Mouse (Mus musculus): ENCODE data around the gene Tcte3. TPM values are rescaled to one million over a fixed set of nuclear protein-coding genes. Genes with fewer than 3 reads are reported as not detected.
"Not testable (repeated sequence)": the region's sequence is repeated elsewhere in the genome, so short reads cannot be mapped to it uniquely, and the experiment has no call there.

The Tcte3 gene
- total and polyA plus RNA-seq, 3 experiments: 0.62 to 1.7 TPM; not detected in 1

DNA sequence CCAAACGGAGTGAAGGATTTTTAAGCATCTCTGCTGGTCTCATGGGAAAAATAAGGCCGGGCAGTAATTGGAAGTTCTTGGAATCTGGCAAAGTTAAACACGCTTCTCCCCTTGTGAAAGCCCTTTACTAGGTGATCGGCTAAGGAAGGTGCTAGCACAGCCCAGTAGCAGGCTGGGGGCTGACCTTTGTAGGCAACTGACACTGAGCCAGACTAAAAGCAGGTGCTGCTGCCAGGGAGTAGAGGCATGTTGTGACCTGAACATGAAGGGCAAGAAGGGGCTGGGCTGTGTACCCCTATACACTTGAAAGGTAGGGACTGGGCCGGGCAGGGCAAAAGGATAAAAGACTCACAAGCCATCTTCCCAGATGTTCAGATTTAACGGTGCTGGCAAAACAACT, 19.1 kb upstream of the Tcte3 start:
- Histone ChIP-seq H3K4me3 (ENCODE audit: low read depth, low read length) (no peak overlapping the region), H3K4me1 (ENCODE audit: insufficient read depth, low read depth, low read length) (no peaks in the 10 kb centered on the region), H3K36me3 (replicated peaks) (peaks cover 98% of the 10 kb centered on the region), H3K27me3 (ENCODE audit: insufficient read depth, low read length) (no peaks in the 10 kb centered on the region), H3K9me3 (replicated peaks) (no peaks in the 10 kb centered on the region)
- ATAC-seq (ENCODE audit: extremely low read depth, insufficient number of reproducible peaks, low FRiP score, poor library complexity, severe bottlenecking) (no peak), DNase-seq (ENCODE audit: low spot score) (no peak)
- TF ChIP-seq GATA1 (IDR thresholded peaks at IDR 0.05; ENCODE audit: borderline replicate concordance, low read length): no peak
- no peak for TF ChIP-seq GATA2 (IDR thresholded peaks at IDR 0.05; ENCODE audit: borderline replicate concordance, low read depth, low read length)
- TF ChIP-seq POLR2AphosphoS5 (IDR thresholded peaks at IDR 0.05; ENCODE audit: insufficient replicate concordance, low read depth, low read length): no peak
- no peak for TF ChIP-seq CTCF (IDR thresholded peaks at IDR 0.05; ENCODE audit: low read depth, low read length)
- TF ChIP-seq TAL1 (conservative IDR thresholded peaks at IDR 0.05; ENCODE audit: low read depth, low read length): no peak

- Histone ChIP-seq H3K4me1 (ENCODE audit: insufficient read depth, low read depth, low read length) (no peaks in the 10 kb centered on the region), H3K9me3 (replicated peaks) (no peaks in the 10 kb centered on the region), H3K36me3 (replicated peaks) (peaks cover 94% of the 10 kb centered on the region), H3K27me3 (ENCODE audit: insufficient read depth, low read length) (no peaks in the 10 kb centered on the region), H3K4me3 (ENCODE audit: low read depth, low read length) (no peak overlapping the region)
- ATAC-seq (ENCODE audit: extremely low read depth, insufficient number of reproducible peaks, low FRiP score, poor library complexity, severe bottlenecking): no peak
- DNase-seq (ENCODE audit: low spot score): no peak
- no peak for TF ChIP-seq CTCF (IDR thresholded peaks at IDR 0.05; ENCODE audit: low read depth, low read length)
- no peak for TF ChIP-seq TAL1 (conservative IDR thresholded peaks at IDR 0.05; ENCODE audit: low read depth, low read length)
- no peak for TF ChIP-seq POLR2AphosphoS5 (IDR thresholded peaks at IDR 0.05; ENCODE audit: insufficient replicate concordance, low read depth, low read length)
- no peak for TF ChIP-seq GATA2 (IDR thresholded peaks at IDR 0.05; ENCODE audit: borderline replicate concordance, low read depth, low read length)
- TF ChIP-seq GATA1 (IDR thresholded peaks at IDR 0.05; ENCODE audit: borderline replicate concordance, low read length): no peak
Observed at GRCm38 (mm10) chr17:15059646-15060045, 18.4 kb upstream of the Tcte3 start.

DNA sequence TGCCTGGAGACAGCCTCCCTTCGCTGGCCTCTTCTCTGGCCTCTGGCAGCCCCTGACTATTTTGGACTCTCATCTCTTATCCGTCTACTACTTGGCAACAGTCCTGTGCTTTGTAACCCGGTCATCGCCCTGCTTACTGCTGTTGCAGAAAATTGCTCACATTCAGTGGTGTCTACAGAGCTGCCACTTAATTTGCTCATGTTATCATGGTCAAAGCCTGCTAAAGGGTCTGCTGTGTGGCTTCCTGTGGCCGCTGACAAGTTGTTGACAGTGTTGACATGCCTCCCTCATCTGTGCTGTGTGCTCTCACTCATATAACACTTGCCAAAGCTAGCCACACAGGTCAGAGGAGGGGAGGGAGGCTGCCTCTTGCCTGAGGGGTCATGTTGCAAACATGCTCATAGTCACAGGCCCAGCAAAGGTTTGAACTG, 16.9 kb upstream of the Tcte3 start:
- Histone ChIP-seq H3K9me3 (replicated peaks) (no peaks in the 10 kb centered on the region), H3K4me1 (ENCODE audit: insufficient read depth, low read depth, low read length) (no peaks in the 10 kb centered on the region), H3K27me3 (ENCODE audit: insufficient read depth, low read length) (no peaks in the 10 kb centered on the region), H3K4me3 (ENCODE audit: low read depth, low read length) (no peak overlapping the region), H3K36me3 (replicated peaks) (peaks cover 80% of the 10 kb centered on the region)
- DNase-seq (ENCODE audit: low spot score) (no peak), ATAC-seq (ENCODE audit: extremely low read depth, insufficient number of reproducible peaks, low FRiP score, poor library complexity, severe bottlenecking) (no peak)
- TF ChIP-seq GATA2 (IDR thresholded peaks at IDR 0.05; ENCODE audit: borderline replicate concordance, low read depth, low read length) (no peak), POLR2AphosphoS5 (IDR thresholded peaks at IDR 0.05; ENCODE audit: insufficient replicate concordance, low read depth, low read length) (no peak), TAL1 (conservative IDR thresholded peaks at IDR 0.05; ENCODE audit: low read depth, low read length) (no peak), CTCF (IDR thresholded peaks at IDR 0.05; ENCODE audit: low read depth, low read length) (no peak), GATA1 (IDR thresholded peaks at IDR 0.05; ENCODE audit: borderline replicate concordance, low read length) (no peak)

DNA sequence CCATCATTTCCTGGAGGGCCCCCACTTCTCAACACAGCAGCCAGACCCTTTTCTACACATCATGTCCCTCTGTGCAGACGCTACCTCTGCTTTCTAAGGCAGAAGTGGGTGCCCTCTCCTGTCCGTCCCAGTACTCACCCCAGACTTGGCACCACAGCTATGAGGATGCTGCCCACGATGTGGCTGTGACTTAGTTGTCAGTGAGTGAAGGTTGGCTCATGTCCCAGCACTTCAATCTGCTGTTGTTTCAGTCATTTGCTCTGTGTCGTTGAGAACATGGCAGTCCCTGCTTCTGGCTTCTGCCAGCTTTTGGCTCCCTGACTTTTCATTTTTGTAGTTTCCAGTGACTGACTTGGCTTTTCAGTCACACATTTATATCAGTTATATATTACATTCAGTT, 14.6 kb upstream of the Tcte3 start:
- Histone ChIP-seq H3K36me3 (replicated peaks) (peaks cover 57% of the 10 kb centered on the region), H3K4me1 (ENCODE audit: insufficient read depth, low read depth, low read length) (no peaks in the 10 kb centered on the region), H3K27me3 (ENCODE audit: insufficient read depth, low read length) (no peaks in the 10 kb centered on the region), H3K9me3 (replicated peaks) (no peaks in the 10 kb centered on the region), H3K4me3 (ENCODE audit: low read depth, low read length) (no peak overlapping the region)
- TF ChIP-seq POLR2AphosphoS5 (IDR thresholded peaks at IDR 0.05; ENCODE audit: insufficient replicate concordance, low read depth, low read length) (no peak), TAL1 (conservative IDR thresholded peaks at IDR 0.05; ENCODE audit: low read depth, low read length) (no peak), GATA1 (IDR thresholded peaks at IDR 0.05; ENCODE audit: borderline replicate concordance, low read length) (no peak), GATA2 (IDR thresholded peaks at IDR 0.05; ENCODE audit: borderline replicate concordance, low read depth, low read length) (no peak), CTCF (IDR thresholded peaks at IDR 0.05; ENCODE audit: low read depth, low read length) (no peak)
- DNase-seq (ENCODE audit: low spot score) (no peak), ATAC-seq (ENCODE audit: extremely low read depth, insufficient number of reproducible peaks, low FRiP score, poor library complexity, severe bottlenecking) (no peak)

DNA sequence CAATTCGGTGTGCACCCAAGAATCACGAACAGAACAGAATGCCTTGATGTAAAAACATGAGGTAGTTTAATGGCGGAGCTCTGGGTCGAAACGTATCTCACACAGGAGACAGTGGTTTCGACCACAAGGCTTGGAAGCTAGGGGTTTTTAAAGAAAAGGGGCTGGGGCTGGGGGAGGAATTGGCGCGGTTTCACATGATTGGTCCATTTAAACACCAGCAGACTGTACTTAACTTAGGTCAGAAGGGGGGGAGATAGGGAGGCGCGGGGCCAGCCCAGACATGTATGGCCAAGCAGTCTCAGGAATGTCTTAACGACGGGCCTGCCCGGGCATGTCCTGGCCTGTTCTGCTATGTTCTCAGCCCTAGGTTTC, 12.5 kb upstream of the Tcte3 start:
- H3K27me3 ChIP-seq (ENCODE audit: insufficient read depth, low read length); DNase-seq (ENCODE audit: low spot score); ATAC-seq (ENCODE audit: extremely low read depth, insufficient number of reproducible peaks, low FRiP score, poor library complexity, severe bottlenecking); H3K4me1 ChIP-seq (ENCODE audit: insufficient read depth, low read depth, low read length); H3K9me3 ChIP-seq (replicated peaks); H3K4me3 ChIP-seq (ENCODE audit: low read depth, low read length): not testable (repeated sequence)
- peaks cover 37% of the 10 kb centered on the region for H3K36me3 ChIP-seq (replicated peaks)

GRCm38 (mm10) chr17:15053183-15053828, 12.0 kb upstream of the Tcte3 start:
- peaks cover 32% of the 10 kb centered on the region for H3K36me3 ChIP-seq (replicated peaks)
- ATAC-seq (ENCODE audit: extremely low read depth, insufficient number of reproducible peaks, low FRiP score, poor library complexity, severe bottlenecking): peak; percentile 37
- not testable (repeated sequence) for H3K4me3 ChIP-seq (ENCODE audit: low read depth, low read length); H3K4me1 ChIP-seq (ENCODE audit: insufficient read depth, low read depth, low read length); H3K9me3 ChIP-seq (replicated peaks); H3K27me3 ChIP-seq (ENCODE audit: insufficient read depth, low read length); DNase-seq (ENCODE audit: low spot score)

GRCm38 (mm10) chr17:15052766-15053165, 11.5 kb upstream of the Tcte3 start:
- DNase-seq (ENCODE audit: low spot score); H3K4me1 ChIP-seq (ENCODE audit: insufficient read depth, low read depth, low read length); H3K27me3 ChIP-seq (ENCODE audit: insufficient read depth, low read length); H3K9me3 ChIP-seq (replicated peaks); H3K4me3 ChIP-seq (ENCODE audit: low read depth, low read length): not testable (repeated sequence)
- peak; percentile 74 for ATAC-seq (ENCODE audit: extremely low read depth, insufficient number of reproducible peaks, low FRiP score, poor library complexity, severe bottlenecking)
- peaks cover 26% of the 10 kb centered on the region for H3K36me3 ChIP-seq (replicated peaks)

- not testable (repeated sequence) for H3K4me1 ChIP-seq (ENCODE audit: insufficient read depth, low read depth, low read length); ATAC-seq (ENCODE audit: extremely low read depth, insufficient number of reproducible peaks, low FRiP score, poor library complexity, severe bottlenecking); H3K36me3 ChIP-seq (replicated peaks); H3K27me3 ChIP-seq (ENCODE audit: insufficient read depth, low read length); H3K4me3 ChIP-seq (ENCODE audit: low read depth, low read length); H3K9me3 ChIP-seq (replicated peaks); DNase-seq (ENCODE audit: low spot score)
Observed at GRCm38 (mm10) chr17:15050338-15050737, 9.1 kb upstream of the Tcte3 start.

- not testable (repeated sequence) for H3K27me3 ChIP-seq (ENCODE audit: insufficient read depth, low read length); H3K36me3 ChIP-seq (replicated peaks); H3K9me3 ChIP-seq (replicated peaks); DNase-seq (ENCODE audit: low spot score); H3K4me3 ChIP-seq (ENCODE audit: low read depth, low read length); H3K4me1 ChIP-seq (ENCODE audit: insufficient read depth, low read depth, low read length)
- peak; percentile 57 for ATAC-seq (ENCODE audit: extremely low read depth, insufficient number of reproducible peaks, low FRiP score, poor library complexity, severe bottlenecking)
Observed at GRCm38 (mm10) chr17:15040455-15040854, 833 bp downstream of the Tcte3 start.

GRCm38 (mm10) chr17:15031414-15031813, 9.9 kb downstream of the Tcte3 start:
- not testable (repeated sequence) for DNase-seq (ENCODE audit: low spot score); H3K4me1 ChIP-seq (ENCODE audit: insufficient read depth, low read depth, low read length); H3K9me3 ChIP-seq (replicated peaks); H3K27me3 ChIP-seq (ENCODE audit: insufficient read depth, low read length); H3K4me3 ChIP-seq (ENCODE audit: low read depth, low read length); H3K36me3 ChIP-seq (replicated peaks)
- peak; percentile 85 for ATAC-seq (ENCODE audit: extremely low read depth, insufficient number of reproducible peaks, low FRiP score, poor library complexity, severe bottlenecking)

Data from G1E (cell line).